Mouse (Mus musculus): ENCODE measurements at regions not wholly inside any gene's neighbourhood (a gene's known extent, or its start where the extent isn't known, plus 50 kb on each side); places are given as distances from the start of the nearest gene placed in this dataset.
A peak's percentile ranks its signal among the peaks of the same experiment; 100 is the strongest.

DNA sequence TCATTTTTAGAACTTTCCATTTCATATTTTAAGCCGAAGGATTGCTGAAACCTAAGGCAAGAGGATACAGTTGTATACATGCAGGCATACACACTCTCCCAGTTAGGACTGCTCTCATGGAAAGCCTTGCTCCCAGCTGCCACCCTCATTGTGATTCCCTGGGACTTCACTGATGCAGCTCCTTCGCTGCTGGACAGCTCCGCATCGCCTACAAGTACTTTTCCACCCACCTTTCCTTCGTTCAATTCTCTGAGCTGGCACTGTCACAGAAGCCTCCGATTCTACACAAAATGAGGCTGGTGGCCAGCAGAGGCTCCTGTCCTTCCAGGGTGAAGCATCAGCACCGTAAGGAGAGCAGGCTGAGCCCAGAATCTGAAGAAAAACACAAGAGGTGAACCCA lies 105.5 kb upstream of the Mkln1 start:
- H3K36me3 ChIP-seq (ENCODE audit: control insufficient read depth, insufficient read depth, low read length) = no peaks in the 10 kb centered on the region
- H3K9me3 ChIP-seq (replicated peaks; ENCODE audit: control insufficient read depth, low read length) = no peaks in the 10 kb centered on the region
- ATAC-seq (no peak), DNase-seq (ENCODE audit: low spot score) (no peak)
- no peak overlapping the region for H3K9ac ChIP-seq (ENCODE audit: low read length)
- no peaks in the 10 kb centered on the region for H3K4me1 ChIP-seq (ENCODE audit: control insufficient read depth, insufficient read depth, low read length)
- 60% methylated on average over 7 of the region's 7 CpGs for WGBS
- H3K4me2 ChIP-seq (ENCODE audit: low read length) = no peak overlapping the region
- no peak overlapping the region for H3K4me3 ChIP-seq (ENCODE audit: low read depth, low read length)
- no peak overlapping the region for H3K27ac ChIP-seq (ENCODE audit: low read depth, low read length)
- H3K27me3 ChIP-seq (replicated peaks; ENCODE audit: control insufficient read depth, insufficient read depth, low read length) = no peaks in the 10 kb centered on the region

DNA sequence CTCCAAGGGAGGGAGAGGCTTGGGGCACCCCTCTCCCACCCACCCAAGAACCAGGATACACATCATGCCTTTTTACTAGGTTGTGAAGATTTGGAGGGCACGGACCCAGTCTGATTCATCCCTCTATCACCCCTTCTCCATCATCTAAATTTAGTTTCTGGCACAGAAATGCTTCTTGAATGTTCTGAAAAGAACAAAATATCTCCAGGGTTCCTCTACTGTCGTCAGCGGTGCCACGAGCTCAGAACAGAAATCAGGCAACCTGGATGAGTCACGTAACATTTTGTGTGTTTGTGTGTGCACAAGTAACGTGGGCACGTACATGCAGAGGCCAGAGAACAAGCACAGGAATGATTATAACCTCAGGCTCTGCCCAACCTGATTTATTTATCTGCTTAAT lies 99.1 kb upstream of the Mkln1 start:
- H3K4me3 ChIP-seq (ENCODE audit: low read depth, low read length) = no peak overlapping the region
- 90% methylated on average over 7 of the region's 7 CpGs for WGBS
- DNase-seq (ENCODE audit: low spot score) (no peak), ATAC-seq (no peak)
- H3K36me3 ChIP-seq (ENCODE audit: control insufficient read depth, insufficient read depth, low read length) = no peaks in the 10 kb centered on the region
- no peaks in the 10 kb centered on the region for H3K27me3 ChIP-seq (replicated peaks; ENCODE audit: control insufficient read depth, insufficient read depth, low read length)
- H3K9me3 ChIP-seq (replicated peaks; ENCODE audit: control insufficient read depth, low read length) = no peaks in the 10 kb centered on the region
- no peak overlapping the region for H3K4me2 ChIP-seq (ENCODE audit: low read length)
- no peak overlapping the region for H3K9ac ChIP-seq (ENCODE audit: low read length)
- H3K27ac ChIP-seq (ENCODE audit: low read depth, low read length) = no peak overlapping the region
- H3K4me1 ChIP-seq (ENCODE audit: control insufficient read depth, insufficient read depth, low read length) = no peaks in the 10 kb centered on the region

DNA sequence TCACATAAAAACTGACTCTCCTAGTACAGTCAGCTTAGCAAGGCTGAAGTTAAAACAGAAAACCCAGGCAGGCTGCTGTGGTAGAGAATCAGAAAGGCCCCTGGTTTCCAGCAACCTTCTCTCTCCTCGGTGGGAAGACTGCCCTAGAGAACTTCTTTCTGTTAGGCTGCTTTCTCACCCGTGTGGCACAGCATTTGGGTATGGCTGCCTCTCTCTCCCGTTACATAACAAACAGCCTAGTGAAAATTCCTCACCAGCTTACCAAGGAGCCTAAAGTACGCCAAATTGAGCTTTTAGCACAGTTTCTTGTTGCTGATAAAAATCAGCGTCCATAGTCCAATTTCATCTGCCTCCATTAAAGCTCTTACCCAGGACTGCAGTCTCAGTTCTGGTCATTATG lies 92.8 kb upstream of the Mkln1 start:
- H3K27me3 ChIP-seq (replicated peaks; ENCODE audit: control insufficient read depth, insufficient read depth, low read length) = no peaks in the 10 kb centered on the region
- no peak overlapping the region for H3K4me2 ChIP-seq (ENCODE audit: low read length)
- WGBS = 65% methylated on average over 5 of the region's 5 CpGs
- no peaks in the 10 kb centered on the region for H3K4me1 ChIP-seq (ENCODE audit: control insufficient read depth, insufficient read depth, low read length)
- H3K9ac ChIP-seq (ENCODE audit: low read length) = no peak overlapping the region
- no peaks in the 10 kb centered on the region for H3K36me3 ChIP-seq (ENCODE audit: control insufficient read depth, insufficient read depth, low read length)
- no peak overlapping the region for H3K4me3 ChIP-seq (ENCODE audit: low read depth, low read length)
- no peaks in the 10 kb centered on the region for H3K9me3 ChIP-seq (replicated peaks; ENCODE audit: control insufficient read depth, low read length)
- H3K27ac ChIP-seq (ENCODE audit: low read depth, low read length) = no peak overlapping the region
- DNase-seq (ENCODE audit: low spot score) (no peak), ATAC-seq (no peak)

DNA sequence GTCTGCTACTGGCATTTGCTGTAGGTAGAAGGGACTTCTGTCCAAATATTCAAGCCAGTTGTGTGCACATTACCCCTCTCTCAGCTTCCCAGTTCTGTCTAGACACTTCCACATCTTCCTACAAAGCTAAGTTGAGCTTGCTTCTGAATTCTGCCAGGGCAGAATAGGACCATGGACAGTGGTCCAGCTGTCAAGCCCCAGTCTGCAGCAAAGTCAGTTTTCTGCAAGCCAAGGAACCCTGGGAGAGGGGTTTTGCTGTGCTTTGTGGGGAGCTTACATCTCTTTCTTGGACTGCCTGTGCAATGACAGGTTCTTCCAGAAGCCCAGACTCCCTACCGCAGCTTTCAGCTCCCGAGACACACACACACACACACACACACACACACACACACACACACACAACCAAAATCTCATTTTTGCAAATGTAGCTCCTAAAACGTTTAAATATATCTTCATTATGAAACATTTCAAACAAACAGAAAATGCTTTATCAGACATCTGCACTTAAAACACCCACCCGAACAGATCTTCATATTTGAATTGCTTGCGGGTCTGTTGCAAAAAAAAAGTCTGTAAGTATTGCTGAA lies 91.4 kb upstream of the Mkln1 start:
- DNase-seq (ENCODE audit: low spot score) = no peak
- H3K4me2 ChIP-seq (ENCODE audit: low read length) = no peak overlapping the region
- no peaks in the 10 kb centered on the region for H3K9me3 ChIP-seq (replicated peaks; ENCODE audit: control insufficient read depth, low read length)
- no peaks in the 10 kb centered on the region for H3K4me1 ChIP-seq (ENCODE audit: control insufficient read depth, insufficient read depth, low read length)
- no peak for ATAC-seq
- no peaks in the 10 kb centered on the region for H3K27me3 ChIP-seq (replicated peaks; ENCODE audit: control insufficient read depth, insufficient read depth, low read length)
- H3K4me3 ChIP-seq (ENCODE audit: low read depth, low read length) = no peak overlapping the region
- H3K36me3 ChIP-seq (ENCODE audit: control insufficient read depth, insufficient read depth, low read length) = no peaks in the 10 kb centered on the region
- no peak overlapping the region for H3K9ac ChIP-seq (ENCODE audit: low read length)
- no peak overlapping the region for H3K27ac ChIP-seq (ENCODE audit: low read depth, low read length)
- WGBS = 77% methylated on average over 5 of the region's 5 CpGs

DNA sequence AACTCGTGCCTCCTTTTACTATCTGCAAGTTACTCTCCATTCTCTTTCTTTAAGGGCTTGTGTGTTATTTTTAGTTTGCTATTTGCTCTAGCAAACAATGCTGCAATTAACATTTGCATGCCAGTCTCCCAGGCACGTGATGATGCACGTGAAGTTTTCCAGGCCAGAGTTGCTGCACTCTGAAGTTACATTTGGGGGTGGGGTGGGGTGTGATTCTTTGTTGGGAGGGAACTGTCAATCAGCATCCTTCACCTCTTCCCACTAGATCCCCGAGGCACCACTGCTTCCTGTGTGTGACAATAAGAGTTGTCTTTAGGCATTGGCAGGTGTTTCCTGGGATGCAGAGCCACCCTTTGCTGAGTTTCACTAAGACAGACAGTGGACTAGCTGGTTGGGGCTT lies 90.6 kb upstream of the Mkln1 start:
- 33% methylated on average over 4 of the region's 4 CpGs for WGBS
- no peak for ATAC-seq
- Histone ChIP-seq H3K27ac (ENCODE audit: low read depth, low read length) (no peak overlapping the region), H3K36me3 (ENCODE audit: control insufficient read depth, insufficient read depth, low read length) (no peaks in the 10 kb centered on the region), H3K27me3 (replicated peaks; ENCODE audit: control insufficient read depth, insufficient read depth, low read length) (no peaks in the 10 kb centered on the region), H3K4me2 (ENCODE audit: low read length) (no peak overlapping the region), H3K9me3 (replicated peaks; ENCODE audit: control insufficient read depth, low read length) (no peaks in the 10 kb centered on the region), H3K9ac (ENCODE audit: low read length) (no peak overlapping the region), H3K4me1 (ENCODE audit: control insufficient read depth, insufficient read depth, low read length) (no peaks in the 10 kb centered on the region), H3K4me3 (ENCODE audit: low read depth, low read length) (no peak overlapping the region)
- no peak for DNase-seq (ENCODE audit: low spot score)

DNA sequence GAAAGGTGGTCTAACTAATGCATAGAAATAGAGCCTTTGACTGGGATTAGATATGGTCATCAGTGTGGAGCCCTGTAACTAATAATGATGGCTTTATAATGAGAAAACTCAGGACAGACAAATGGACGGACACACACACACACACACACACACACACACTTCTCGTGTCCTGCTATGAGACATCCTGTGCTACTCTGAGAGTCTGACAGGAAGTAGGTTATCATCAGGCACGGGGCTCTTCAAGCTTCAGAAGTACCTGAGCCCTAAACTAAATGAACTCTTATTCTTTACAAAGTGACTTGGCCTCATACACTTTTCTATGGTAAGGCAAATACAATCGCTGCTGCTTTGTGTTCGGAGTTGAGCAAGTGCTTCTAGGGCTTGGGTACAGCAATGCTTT lies 87.9 kb upstream of the Mkln1 start:
- DNase-seq (ENCODE audit: low spot score) (no peak), ATAC-seq (no peak)
- H3K27me3 ChIP-seq (replicated peaks; ENCODE audit: control insufficient read depth, insufficient read depth, low read length) = no peaks in the 10 kb centered on the region
- H3K4me2 ChIP-seq (ENCODE audit: low read length) = no peak overlapping the region
- no peak overlapping the region for H3K4me3 ChIP-seq (ENCODE audit: low read depth, low read length)
- H3K9me3 ChIP-seq (replicated peaks; ENCODE audit: control insufficient read depth, low read length) = no peaks in the 10 kb centered on the region
- no peaks in the 10 kb centered on the region for H3K36me3 ChIP-seq (ENCODE audit: control insufficient read depth, insufficient read depth, low read length)
- no peak overlapping the region for H3K9ac ChIP-seq (ENCODE audit: low read length)
- H3K27ac ChIP-seq (ENCODE audit: low read depth, low read length) = no peak overlapping the region
- H3K4me1 ChIP-seq (ENCODE audit: control insufficient read depth, insufficient read depth, low read length) = no peaks in the 10 kb centered on the region
- WGBS = 87% methylated on average over 5 of the region's 5 CpGs

DNA sequence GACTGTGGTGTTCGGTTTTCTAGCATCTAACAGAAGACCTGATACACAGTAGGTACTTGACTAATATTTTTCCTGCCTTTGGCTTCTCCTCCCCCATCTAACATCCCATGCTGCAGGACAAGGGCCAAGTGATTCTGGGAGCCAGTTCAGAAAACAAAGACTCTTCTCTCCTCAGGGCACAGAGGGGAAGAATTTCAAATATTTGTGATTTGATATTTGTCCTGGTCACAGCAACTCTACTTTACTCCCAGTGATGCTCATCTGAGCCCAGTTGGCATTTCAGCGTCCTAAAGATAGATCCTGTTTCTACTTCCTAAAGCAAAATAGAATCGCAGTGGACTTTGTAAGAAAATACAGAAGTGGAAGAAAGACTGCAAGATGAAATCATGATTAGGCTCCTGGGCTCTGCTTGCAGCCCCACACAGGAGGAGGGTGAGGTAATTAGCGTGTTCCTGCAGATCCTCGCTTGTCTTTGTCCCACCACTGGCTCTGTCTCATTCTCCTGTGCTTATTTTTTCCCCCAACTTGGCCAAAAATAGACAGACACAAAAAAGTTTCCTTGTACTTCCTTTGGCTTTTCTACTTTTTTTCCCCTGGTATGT lies 84.6 kb upstream of the Mkln1 start:
- no peaks in the 10 kb centered on the region for H3K27me3 ChIP-seq (replicated peaks; ENCODE audit: control insufficient read depth, insufficient read depth, low read length)
- H3K9ac ChIP-seq (ENCODE audit: low read length) = no peak overlapping the region
- WGBS = 75% methylated on average over 5 of the region's 5 CpGs
- no peaks in the 10 kb centered on the region for H3K36me3 ChIP-seq (ENCODE audit: control insufficient read depth, insufficient read depth, low read length)
- no peak overlapping the region for H3K27ac ChIP-seq (ENCODE audit: low read depth, low read length)
- H3K4me1 ChIP-seq (ENCODE audit: control insufficient read depth, insufficient read depth, low read length) = 0 out of 2 replicates have a peak, but pooled peaks cover 3% of the 10 kb centered on the region
- no peak overlapping the region for H3K4me3 ChIP-seq (ENCODE audit: low read depth, low read length)
- ATAC-seq = no peak
- no peak overlapping the region for H3K4me2 ChIP-seq (ENCODE audit: low read length)
- DNase-seq (ENCODE audit: low spot score) = no peak
- H3K9me3 ChIP-seq (replicated peaks; ENCODE audit: control insufficient read depth, low read length) = no peaks in the 10 kb centered on the region

DNA sequence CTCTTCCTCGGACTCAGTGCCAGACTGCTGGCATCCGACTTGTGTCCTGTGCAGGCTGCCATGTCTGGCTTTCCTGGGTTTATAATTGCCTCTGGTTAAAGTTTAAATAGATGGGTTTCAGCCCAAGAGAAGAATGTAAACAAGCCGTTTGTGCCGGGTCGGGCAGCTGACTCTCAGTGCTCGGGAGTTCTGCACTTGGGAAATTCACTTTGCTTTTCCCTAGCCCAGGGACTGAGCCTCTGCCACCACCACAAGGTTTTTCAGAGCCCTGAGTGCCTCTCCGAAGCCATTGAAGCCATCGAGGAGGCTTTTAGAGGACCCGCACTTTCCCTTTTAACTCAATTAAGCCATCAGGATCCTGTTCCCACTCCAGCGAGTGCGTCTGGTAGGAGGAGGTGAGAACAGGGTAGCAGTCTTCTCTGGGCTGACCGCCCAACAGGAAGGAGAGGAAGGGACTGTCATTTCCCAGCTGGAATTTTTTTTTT lies 80.8 kb upstream of the Mkln1 start:
- 14% methylated on average over 12 of the region's 12 CpGs for WGBS
- H3K9me3 ChIP-seq (replicated peaks; ENCODE audit: control insufficient read depth, low read length) = no peaks in the 10 kb centered on the region
- H3K27ac ChIP-seq (ENCODE audit: low read depth, low read length) = no peak overlapping the region
- no peaks in the 10 kb centered on the region for H3K36me3 ChIP-seq (ENCODE audit: control insufficient read depth, insufficient read depth, low read length)
- no peaks in the 10 kb centered on the region for H3K27me3 ChIP-seq (replicated peaks; ENCODE audit: control insufficient read depth, insufficient read depth, low read length)
- ATAC-seq (no peak), DNase-seq (ENCODE audit: low spot score) (peak; percentile 41)
- 0 out of 2 replicates have a peak overlapping the region, but pooled peaks have one; percentile 20 for H3K4me2 ChIP-seq (ENCODE audit: low read length)
- H3K4me1 ChIP-seq (ENCODE audit: control insufficient read depth, insufficient read depth, low read length) = 0 out of 2 replicates have a peak, but pooled peaks cover 3% of the 10 kb centered on the region
- H3K4me3 ChIP-seq (ENCODE audit: low read depth, low read length) = no peak overlapping the region
- no peak overlapping the region for H3K9ac ChIP-seq (ENCODE audit: low read length)

DNA sequence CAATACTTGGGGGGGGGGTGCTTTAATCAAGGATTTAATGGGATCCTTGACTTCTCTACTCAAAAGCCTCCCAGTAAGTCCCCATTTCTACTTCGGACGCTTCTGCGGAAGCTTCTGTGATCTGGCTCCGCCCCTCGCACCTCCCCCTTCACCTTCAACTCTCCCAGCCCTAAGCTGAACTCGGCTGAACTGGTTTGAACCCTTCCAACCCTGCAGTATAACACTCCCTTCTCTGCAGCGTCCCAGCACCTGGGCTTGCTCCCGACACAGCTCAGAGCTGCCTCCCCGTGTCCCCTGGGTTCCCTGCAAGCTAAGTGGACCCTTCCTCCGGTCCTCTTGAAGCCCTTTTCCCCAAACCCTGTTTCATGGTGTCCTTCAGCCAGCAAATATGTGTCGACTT lies 80.0 kb upstream of the Mkln1 start:
- Histone ChIP-seq H3K4me3 (ENCODE audit: low read depth, low read length) (no peak overlapping the region), H3K4me1 (ENCODE audit: control insufficient read depth, insufficient read depth, low read length) (0 out of 2 replicates have a peak, but pooled peaks cover 3% of the 10 kb centered on the region), H3K36me3 (ENCODE audit: control insufficient read depth, insufficient read depth, low read length) (no peaks in the 10 kb centered on the region), H3K27me3 (replicated peaks; ENCODE audit: control insufficient read depth, insufficient read depth, low read length) (no peaks in the 10 kb centered on the region), H3K27ac (ENCODE audit: low read depth, low read length) (no peak overlapping the region), H3K9ac (ENCODE audit: low read length) (no peak overlapping the region), H3K4me2 (ENCODE audit: low read length) (peak overlapping the region; percentile 24; the same call in 1 of the 2 replicates), H3K9me3 (replicated peaks; ENCODE audit: control insufficient read depth, low read length) (no peaks in the 10 kb centered on the region)
- DNase-seq (ENCODE audit: low spot score) = no peak
- no peak for ATAC-seq
- 7% methylated on average over 11 of the region's 11 CpGs for WGBS
